Mouse (Mus musculus) erythroblast, embryonic 14.5 days (primary cell): ENCODE measurements around the gene Synpo2. TPM values are rescaled to one million over a fixed set of nuclear protein-coding genes. Genes with fewer than 3 reads are reported as not detected.

Source experiments
- H3K27me3 ChIP-seq: 2 replicates; pipeline ENCODE4 v1.6.1; 2012; ENCODE audit warnings: inconsistent platforms; ENCODE audit not compliant: control insufficient read depth
- H3K36me3 ChIP-seq: 2 replicates; pipeline ENCODE4 v1.6.1; 2012; ENCODE audit warnings: mild to moderate bottlenecking, inconsistent platforms; ENCODE audit not compliant: control insufficient read depth
- H3K4me1 ChIP-seq: 2 replicates; pipeline ENCODE4 v1.6.1; 2012; ENCODE audit warnings: inconsistent platforms; ENCODE audit not compliant: control insufficient read depth
- H3K4me3 ChIP-seq: replicated peaks from 2 replicates; pipeline ENCODE3; 2012; ENCODE audit warnings: moderate library complexity, mild to moderate bottlenecking, inconsistent platforms
- H3K9me3 ChIP-seq: 2 replicates; pipeline ENCODE4 v1.6.1; 2012; ENCODE audit warnings: low read length, inconsistent platforms, mixed read lengths; ENCODE audit not compliant: control insufficient read depth
- GATA1 ChIP-seq: IDR thresholded peaks from 2 replicates; pipeline ENCODE4 v1.6.1; 2012; ENCODE audit warnings: low read length, inconsistent platforms, mixed read lengths
- TAL1 ChIP-seq: IDR thresholded peaks from 3 replicates; pipeline ENCODE4 v1.6.1; 2012; ENCODE audit warnings: low read length, inconsistent platforms, mixed read lengths
- polyA plus RNA-seq: library from polyadenylated mRNA; stranded (reverse); fragments of >175 nt; gene quantifications from 2 replicates; pipeline ENCODE4 v1.2.3, GENCODE M21; 2012

The Synpo2 gene
- polyA plus RNA-seq, 1 experiment = not detected

- H3K4me3 ChIP-seq = no peak overlapping the region
- H3K36me3 ChIP-seq = no peaks in the 10 kb centered on the region
- peaks cover 2% of the 10 kb centered on the region; the same call in 1 of the 2 replicates for H3K9me3 ChIP-seq
- no peaks in the 10 kb centered on the region for H3K4me1 ChIP-seq
- H3K27me3 ChIP-seq = no peaks in the 10 kb centered on the region
- TF ChIP-seq GATA1 (no peak), TAL1 (no peak)
Observed at GRCm38 (mm10) chr3:123065466-123065865, 170.5 kb downstream of the Synpo2 start.

- Histone ChIP-seq H3K36me3 (no peaks in the 10 kb centered on the region), H3K4me1 (no peaks in the 10 kb centered on the region), H3K9me3 (peaks cover 2% of the 10 kb centered on the region; the same call in 1 of the 2 replicates), H3K27me3 (no peaks in the 10 kb centered on the region), H3K4me3 (no peak overlapping the region)
- no peak for TF ChIP-seq TAL1
- no peak for TF ChIP-seq GATA1
Observed at GRCm38 (mm10) chr3:123064186-123064585, 171.8 kb downstream of the Synpo2 start.

GRCm38 (mm10) chr3:123061931-123062330, 174.0 kb downstream of the Synpo2 start:
- no peak for TF ChIP-seq GATA1
- TF ChIP-seq TAL1 = no peak
- Histone ChIP-seq H3K4me3 (no peak overlapping the region), H3K4me1 (no peaks in the 10 kb centered on the region), H3K9me3 (no peaks in the 10 kb centered on the region), H3K36me3 (no peaks in the 10 kb centered on the region), H3K27me3 (no peaks in the 10 kb centered on the region)

- H3K36me3 ChIP-seq = no peaks in the 10 kb centered on the region
- no peaks in the 10 kb centered on the region for H3K4me1 ChIP-seq
- H3K27me3 ChIP-seq = no peaks in the 10 kb centered on the region
- no peak overlapping the region for H3K4me3 ChIP-seq
- TF ChIP-seq TAL1 = no peak
- TF ChIP-seq GATA1 = no peak
- H3K9me3 ChIP-seq = no peaks in the 10 kb centered on the region
Observed at GRCm38 (mm10) chr3:123058832-123059231, 177.1 kb downstream of the Synpo2 start.

- Histone ChIP-seq H3K36me3 (no peaks in the 10 kb centered on the region), H3K9me3 (no peaks in the 10 kb centered on the region; the same call in 1 of the 2 replicates), H3K4me1 (no peaks in the 10 kb centered on the region), H3K4me3 (no peak overlapping the region), H3K27me3 (no peaks in the 10 kb centered on the region)
- TF ChIP-seq GATA1 (no peak), TAL1 (no peak)
Observed at GRCm38 (mm10) chr3:123054178-123054577, 181.8 kb downstream of the Synpo2 start.

GRCm38 (mm10) chr3:123053192-123053938, 182.6 kb downstream of the Synpo2 start:
- Histone ChIP-seq H3K9me3 (no peaks in the 10 kb centered on the region; the same call in 1 of the 2 replicates), H3K4me1 (no peaks in the 10 kb centered on the region), H3K36me3 (no peaks in the 10 kb centered on the region), H3K4me3 (no peak overlapping the region), H3K27me3 (no peaks in the 10 kb centered on the region)
- TF ChIP-seq GATA1 (no peak), TAL1 (no peak)

GRCm38 (mm10) chr3:123042308-123042707, 193.6 kb downstream of the Synpo2 start:
- Histone ChIP-seq H3K36me3 (no peaks in the 10 kb centered on the region), H3K4me3 (no peak overlapping the region), H3K27me3 (no peaks in the 10 kb centered on the region), H3K9me3 (no peaks in the 10 kb centered on the region), H3K4me1 (no peaks in the 10 kb centered on the region)
- TF ChIP-seq TAL1 (no peak), GATA1 (no peak)

GRCm38 (mm10) chr3:123034752-123035151, 201.2 kb downstream of the Synpo2 start, which contains the start of gene Myoz2:
TSS of gene Myoz2 (minus strand) at chr3:123035015.
- Histone ChIP-seq H3K36me3 (no peaks in the 10 kb centered on the region), H3K4me3 (no peak within 1 kb of the TSS), H3K4me1 (no peaks in the 10 kb centered on the region), H3K27me3 (no peaks in the 10 kb centered on the region), H3K9me3 (no peaks in the 10 kb centered on the region)
- no peak for TF ChIP-seq TAL1
- TF ChIP-seq GATA1 = no peak

GRCm38 (mm10) chr3:123033804-123034203, 202.1 kb downstream of the Synpo2 start:
- H3K4me3 ChIP-seq = no peak overlapping the region
- no peaks in the 10 kb centered on the region for H3K9me3 ChIP-seq
- H3K4me1 ChIP-seq = no peaks in the 10 kb centered on the region
- no peaks in the 10 kb centered on the region for H3K27me3 ChIP-seq
- TF ChIP-seq TAL1 (no peak), GATA1 (no peak)
- H3K36me3 ChIP-seq = no peaks in the 10 kb centered on the region

Other genes with a start within 250 kb of the Synpo2 start
- gene Myoz2, start 201.1 kb downstream of the Synpo2 start, polyA plus RNA-seq = not detected in 2 replicates
- 0.06 and 0.08 TPM in 2 replicates for gene Sec24d, start 31.3 kb upstream of the Synpo2 start, polyA plus RNA-seq
- gene Mettl14, start 150.0 kb upstream of the Synpo2 start, polyA plus RNA-seq = 0.41 and 0.86 TPM in 2 replicates
- gene Prss12, start 210.8 kb upstream of the Synpo2 start, polyA plus RNA-seq = not detected in 2 replicates